Mouse (Mus musculus) right cerebral cortex, postnatal 14 days (tissue): ENCODE measurements at regions not wholly inside any gene's neighbourhood (a gene's known extent, or its start where the extent isn't known, plus 50 kb on each side); places are given as distances from the start of the nearest gene placed in this dataset.

ENCODE experiments used
- DNase-seq: peaks from one replicate; pipeline ENCODE4 v3.0.0; 2022

- no peak for DNase-seq
These were observed 56.2 kb downstream of the Gm379 start for GRCm38 (mm10) chrX:108608446-108608845.

- DNase-seq = no peak
These were observed 64.7 kb downstream of the Gm379 start for GRCm38 (mm10) chrX:108599906-108600468.

- DNase-seq = no peak
These were observed 102.7 kb downstream of the Gm379 start for GRCm38 (mm10) chrX:108561977-108562376.

- DNase-seq = no peak
These were observed 121.5 kb downstream of the Gm379 start for GRCm38 (mm10) chrX:108543149-108543548.

GRCm38 (mm10) chrX:108541410-108541809 lies 123.3 kb downstream of the Gm379 start:
- no peak for DNase-seq

- DNase-seq = peak; percentile 29
These were observed 127.7 kb downstream of the Gm379 start for GRCm38 (mm10) chrX:108536995-108537394.
